Mouse (Mus musculus): ENCODE results near the gene Ercc8. TPM values are rescaled to one million over a fixed set of nuclear protein-coding genes. Genes with fewer than 3 reads are reported as not detected.
A peak's percentile ranks its signal among the peaks of the same experiment; 100 is the strongest.

Ercc8 gene
- polyA plus RNA-seq, 1 experiment from 2014 or later: 22.9 TPM

DNA sequence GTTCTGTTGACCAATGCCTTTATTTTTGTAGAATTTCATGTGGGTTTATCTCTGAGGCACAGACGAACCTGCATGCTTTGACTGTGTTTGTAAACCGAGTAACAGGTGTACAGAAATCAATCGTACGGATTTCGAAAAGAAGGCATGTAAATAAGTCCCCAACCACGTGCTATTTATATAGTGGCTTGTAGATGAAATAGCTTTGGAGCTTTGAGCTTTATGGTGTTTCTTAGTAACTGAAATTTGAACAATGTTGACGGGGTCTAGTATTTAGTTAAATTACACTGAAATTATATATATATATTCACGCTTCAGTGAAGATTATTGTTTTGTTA is 677 bp downstream of the Ercc8 start:
- H3K4me1 ChIP-seq: peaks cover 13% of the 10 kb centered on the region
- H3K36me3 ChIP-seq: peaks cover 15% of the 10 kb centered on the region
- WGBS: 7% methylated on average over 8 of the region's 8 CpGs
- H3K9ac ChIP-seq: peak overlapping the region; percentile 82
- no peaks in the 10 kb centered on the region for H3K9me3 ChIP-seq
- H3K27ac ChIP-seq: no peak overlapping the region
- H3K4me3 ChIP-seq: peak overlapping the region; percentile 85
- no peaks in the 10 kb centered on the region for H3K27me3 ChIP-seq
- peak overlapping the region; percentile 74 for H3K4me2 ChIP-seq
- ATAC-seq (ENCODE audit: insufficient number of reproducible peaks, insufficient read depth, low FRiP score, low TSS enrichment, low read depth): no peak

GRCm38 (mm10) chr13:108159963-108160362 is 1.4 kb downstream of the Ercc8 start:
- ATAC-seq (ENCODE audit: insufficient number of reproducible peaks, insufficient read depth, low FRiP score, low TSS enrichment, low read depth): no peak
- 62% methylated on average over 7 of the region's 7 CpGs for WGBS
- peak overlapping the region; percentile 85; the same call in 1 of the 2 replicates for H3K4me3 ChIP-seq

GRCm38 (mm10) chr13:108163912-108164311 is 5.4 kb downstream of the Ercc8 start:
- H3K4me1 ChIP-seq: peaks cover 7% of the 10 kb centered on the region
- H3K4me3 ChIP-seq: no peak overlapping the region
- H3K27ac ChIP-seq: no peak overlapping the region
- no peak overlapping the region for H3K9ac ChIP-seq
- no peak for ATAC-seq (ENCODE audit: insufficient number of reproducible peaks, insufficient read depth, low FRiP score, low TSS enrichment, low read depth)
- H3K36me3 ChIP-seq: peaks cover 15% of the 10 kb centered on the region
- no peak overlapping the region for H3K4me2 ChIP-seq
- 94% methylated on average over 9 of the region's 9 CpGs for WGBS
- no peaks in the 10 kb centered on the region for H3K27me3 ChIP-seq
- H3K9me3 ChIP-seq: no peaks in the 10 kb centered on the region

More at GRCm38 (mm10) chr13:108159963-108160362, 1.4 kb downstream of the Ercc8 start:
- Histone ChIP-seq H3K4me1 (peaks cover 13% of the 10 kb centered on the region), H3K9ac (no peak overlapping the region), H3K9me3 (no peaks in the 10 kb centered on the region), H3K36me3 (peaks cover 15% of the 10 kb centered on the region), H3K27ac (no peak overlapping the region), H3K27me3 (no peaks in the 10 kb centered on the region), H3K4me2 (peak overlapping the region; percentile 74)

- 89% methylated on average over 3 of the region's 3 CpGs for WGBS
- Histone ChIP-seq H3K4me2 (no peak overlapping the region), H3K9ac (no peak overlapping the region), H3K4me3 (no peak overlapping the region), H3K9me3 (no peaks in the 10 kb centered on the region), H3K27ac (no peak overlapping the region), H3K27me3 (no peaks in the 10 kb centered on the region), H3K4me1 (peaks cover 3% of the 10 kb centered on the region), H3K36me3 (peaks cover 15% of the 10 kb centered on the region)
- ATAC-seq (ENCODE audit: insufficient number of reproducible peaks, insufficient read depth, low FRiP score, low TSS enrichment, low read depth): no peak
These were observed 6.1 kb downstream of the Ercc8 start for GRCm38 (mm10) chr13:108164621-108165020.

DNA sequence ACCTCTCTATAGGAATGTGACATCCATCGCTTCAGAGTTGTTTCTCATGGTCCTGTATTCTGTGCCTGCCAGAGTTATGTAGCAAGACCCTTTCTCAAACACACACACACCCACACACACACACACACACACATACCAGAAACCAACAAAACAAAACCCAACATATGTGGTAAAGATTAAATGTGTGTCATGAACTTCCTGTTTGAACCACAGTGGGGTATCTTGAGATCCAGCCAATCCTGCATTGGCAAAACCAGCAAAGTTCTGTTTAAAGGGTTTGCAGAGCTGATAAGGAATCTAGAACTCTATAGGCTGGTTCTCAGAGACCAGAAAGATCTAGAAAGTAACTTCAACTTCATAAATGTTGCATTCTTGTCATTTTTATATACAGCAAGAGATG is 11.5 kb downstream of the Ercc8 start:
- WGBS: 96% methylated on average over 1 of the region's 1 CpGs
- no peak for ATAC-seq (ENCODE audit: insufficient number of reproducible peaks, insufficient read depth, low FRiP score, low TSS enrichment, low read depth)
- H3K4me3 ChIP-seq: no peak overlapping the region
- H3K9ac ChIP-seq: no peak overlapping the region
- H3K36me3 ChIP-seq: peaks cover 27% of the 10 kb centered on the region
- no peaks in the 10 kb centered on the region for H3K9me3 ChIP-seq
- no peak overlapping the region for H3K27ac ChIP-seq
- no peaks in the 10 kb centered on the region for H3K4me1 ChIP-seq
- H3K27me3 ChIP-seq: no peaks in the 10 kb centered on the region
- H3K4me2 ChIP-seq: no peak overlapping the region

DNA sequence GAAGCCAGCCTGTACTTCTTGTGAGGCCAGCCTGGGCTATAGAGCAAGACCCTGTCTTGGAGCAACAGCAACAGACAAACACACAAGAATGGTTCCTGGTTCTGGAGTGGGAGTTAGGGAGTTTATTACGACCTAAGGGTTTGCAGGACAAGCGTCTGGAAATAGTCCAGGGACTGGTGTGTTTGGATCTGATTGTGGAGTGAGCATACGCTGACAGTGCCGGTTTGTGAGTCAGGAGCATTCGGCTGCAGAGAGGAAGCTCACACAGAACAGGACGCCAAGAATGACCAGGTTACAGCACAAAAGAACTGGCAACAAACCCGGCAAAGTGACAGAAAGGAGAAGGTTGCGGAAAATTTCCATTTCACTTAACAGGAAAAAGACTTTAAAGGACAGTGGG is 12.0 kb downstream of the Ercc8 start:
- 91% methylated on average over 8 of the region's 8 CpGs for WGBS
- Histone ChIP-seq H3K4me3 (no peak overlapping the region), H3K9ac (no peak overlapping the region), H3K36me3 (peaks cover 29% of the 10 kb centered on the region), H3K27me3 (no peaks in the 10 kb centered on the region), H3K9me3 (no peaks in the 10 kb centered on the region), H3K4me1 (no peaks in the 10 kb centered on the region), H3K4me2 (no peak overlapping the region), H3K27ac (no peak overlapping the region)
- no peak for ATAC-seq (ENCODE audit: insufficient number of reproducible peaks, insufficient read depth, low FRiP score, low TSS enrichment, low read depth)

- 88% methylated on average over 8 of the region's 8 CpGs for WGBS
- Histone ChIP-seq H3K4me1 (no peaks in the 10 kb centered on the region), H3K27me3 (no peaks in the 10 kb centered on the region), H3K27ac (no peak overlapping the region), H3K9ac (no peak overlapping the region), H3K9me3 (no peaks in the 10 kb centered on the region), H3K4me2 (no peak overlapping the region), H3K4me3 (no peak overlapping the region), H3K36me3 (peaks cover 65% of the 10 kb centered on the region)
- ATAC-seq (ENCODE audit: insufficient number of reproducible peaks, insufficient read depth, low FRiP score, low TSS enrichment, low read depth): no peak
These were observed 21.1 kb downstream of the Ercc8 start for GRCm38 (mm10) chr13:108179618-108180017.

GRCm38 (mm10) chr13:108180821-108181220 is 22.3 kb downstream of the Ercc8 start:
- Histone ChIP-seq H3K27me3 (no peaks in the 10 kb centered on the region), H3K27ac (no peak overlapping the region), H3K9ac (no peak overlapping the region), H3K4me1 (no peaks in the 10 kb centered on the region), H3K9me3 (no peaks in the 10 kb centered on the region), H3K4me2 (no peak overlapping the region), H3K4me3 (no peak overlapping the region), H3K36me3 (peaks cover 71% of the 10 kb centered on the region)
- ATAC-seq (ENCODE audit: insufficient number of reproducible peaks, insufficient read depth, low FRiP score, low TSS enrichment, low read depth): no peak
- 83% methylated on average over 5 of the region's 5 CpGs for WGBS

DNA sequence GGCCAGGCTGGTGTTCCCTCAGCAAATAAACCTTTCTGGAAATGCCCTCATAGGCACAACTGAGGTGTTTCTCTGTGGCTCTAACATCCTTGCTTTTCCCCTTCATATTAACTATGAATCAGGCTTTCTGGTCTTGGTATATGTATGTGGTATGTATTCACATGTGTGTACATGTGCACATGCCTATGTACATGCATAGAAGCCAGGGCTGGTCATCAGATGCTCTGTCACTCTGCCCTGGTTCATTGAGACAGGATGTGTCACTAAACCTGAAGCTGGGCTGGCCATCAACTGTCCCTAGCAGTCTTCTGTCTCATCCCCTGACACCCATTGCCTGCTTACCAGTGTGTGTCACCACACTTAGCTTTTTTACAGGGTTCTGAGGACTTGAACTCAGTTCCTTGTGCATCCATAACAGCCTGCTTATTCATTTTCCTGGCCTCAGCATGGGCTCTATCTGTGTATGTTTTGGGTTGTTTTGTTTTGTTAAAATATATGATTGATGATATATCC is 26.3 kb downstream of the Ercc8 start:
- Histone ChIP-seq H3K9ac (no peak overlapping the region), H3K36me3 (peaks cover 63% of the 10 kb centered on the region), H3K27me3 (no peaks in the 10 kb centered on the region), H3K9me3 (no peaks in the 10 kb centered on the region), H3K4me3 (no peak overlapping the region), H3K4me1 (no peaks in the 10 kb centered on the region), H3K4me2 (no peak overlapping the region), H3K27ac (no peak overlapping the region)
- ATAC-seq (ENCODE audit: insufficient number of reproducible peaks, insufficient read depth, low FRiP score, low TSS enrichment, low read depth): no peak

GRCm38 (mm10) chr13:108185530-108185929 is 27.0 kb downstream of the Ercc8 start:
- H3K4me3 ChIP-seq: no peak overlapping the region
- no peak overlapping the region for H3K27ac ChIP-seq
- H3K4me2 ChIP-seq: no peak overlapping the region
- no peaks in the 10 kb centered on the region for H3K4me1 ChIP-seq
- 93% methylated on average over 3 of the region's 3 CpGs for WGBS
- H3K9me3 ChIP-seq: no peaks in the 10 kb centered on the region
- H3K27me3 ChIP-seq: no peaks in the 10 kb centered on the region
- peaks cover 61% of the 10 kb centered on the region for H3K36me3 ChIP-seq
- no peak for ATAC-seq (ENCODE audit: insufficient number of reproducible peaks, insufficient read depth, low FRiP score, low TSS enrichment, low read depth)
- H3K9ac ChIP-seq: no peak overlapping the region

- no peaks in the 10 kb centered on the region for H3K27me3 ChIP-seq
- WGBS: 89% methylated on average over 4 of the region's 4 CpGs
- peaks cover 40% of the 10 kb centered on the region for H3K36me3 ChIP-seq
- H3K9ac ChIP-seq: no peak overlapping the region
- H3K4me1 ChIP-seq: no peaks in the 10 kb centered on the region
- H3K9me3 ChIP-seq: no peaks in the 10 kb centered on the region
- ATAC-seq (ENCODE audit: insufficient number of reproducible peaks, insufficient read depth, low FRiP score, low TSS enrichment, low read depth): no peak
- H3K27ac ChIP-seq: no peak overlapping the region
- H3K4me2 ChIP-seq: no peak overlapping the region
- no peak overlapping the region for H3K4me3 ChIP-seq
These were observed 29.5 kb downstream of the Ercc8 start for GRCm38 (mm10) chr13:108187994-108188393.

GRCm38 (mm10) chr13:108191074-108191720 is 32.7 kb downstream of the Ercc8 start:
- Histone ChIP-seq H3K27ac (no peak overlapping the region), H3K4me2 (no peak overlapping the region), H3K9me3 (no peaks in the 10 kb centered on the region), H3K4me1 (no peaks in the 10 kb centered on the region), H3K9ac (no peak overlapping the region), H3K36me3 (peaks cover 31% of the 10 kb centered on the region), H3K27me3 (no peaks in the 10 kb centered on the region), H3K4me3 (no peak overlapping the region)
- ATAC-seq (ENCODE audit: insufficient number of reproducible peaks, insufficient read depth, low FRiP score, low TSS enrichment, low read depth): no peak
- 56% methylated on average over 11 of the region's 11 CpGs for WGBS
